Mouse (Mus musculus) hindbrain, embryonic 14.5 days (tissue): ENCODE measurements around the gene Nos3. TPM values are rescaled to one million over a fixed set of nuclear protein-coding genes. Genes with fewer than 3 reads are reported as not detected.

Experiments used
- ATAC-seq: fragments of 200-750 bp; cut with Nextera tagmentation; 2 replicates; pipeline ENCODE4 v1.8.0; 2017; ENCODE audit warnings: moderate number of reproducible peaks, mild to moderate bottlenecking, moderate TSS enrichment, moderate library complexity; ENCODE audit not compliant: low FRiP score
- DNase-seq: peaks from one replicate; pipeline ENCODE4 v3.0.0-alpha.2; 2015; ENCODE audit warnings: low spot score
- H3K27ac ChIP-seq: fragments of 300-500 bp; sonication (generic); 2 replicates; pipeline ENCODE4 v1.5.1; 2014; ENCODE audit warnings: mild to moderate bottlenecking, moderate library complexity
- H3K27me3 ChIP-seq: fragments of 300-500 bp; sonication (generic); 2 replicates; pipeline ENCODE4 v1.6.1; 2014; ENCODE audit warnings: mild to moderate bottlenecking, low read length, mixed read lengths; ENCODE audit not compliant: control insufficient read depth, insufficient read depth
- H3K36me3 ChIP-seq: fragments of 300-500 bp; sonication (generic); replicated peaks from 2 replicates; pipeline ENCODE4 v1.6.1; 2014; ENCODE audit not compliant: control insufficient read depth, insufficient read depth
- H3K4me1 ChIP-seq: fragments of 300-500 bp; sonication (generic); replicated peaks from 2 replicates; pipeline ENCODE4 v1.6.1; 2014; ENCODE audit warnings: antibody characterized with exemption, low read length, mixed read lengths; ENCODE audit not compliant: control insufficient read depth, insufficient read depth
- H3K4me2 ChIP-seq: fragments of 300-500 bp; sonication (generic); replicated peaks from 2 replicates; pipeline ENCODE4 v1.6.1; 2014; ENCODE audit warnings: mild to moderate bottlenecking, moderate library complexity
- H3K4me3 ChIP-seq: fragments of 300-500 bp; sonication (generic); replicated peaks from 2 replicates; pipeline ENCODE4 v1.5.1; 2014; ENCODE audit warnings: mild to moderate bottlenecking, low read length
- H3K9ac ChIP-seq: fragments of 300-500 bp; sonication (generic); 2 replicates; pipeline ENCODE4 v1.6.1; 2014
- H3K9me3 ChIP-seq: fragments of 300-500 bp; sonication (generic); 2 replicates; pipeline ENCODE4 v1.6.1; 2016; ENCODE audit warnings: low read length; ENCODE audit not compliant: control insufficient read depth
- WGBS: fragments of 180-500 bp; shearing (Covaris S2); extraction: QIAGEN DNeasy Blood & Tissue Kit; methylation state at CpG from one replicate; pipeline ENCODE4 v1.1.7; 2014; 5-methylcytosine and 5-hydroxymethylcytosine counted together
- polyA plus RNA-seq: library from polyadenylated mRNA; unstranded; fragments of >200 nt; fragmentation: Nextera tagmentation; extraction: Ambion mirVana; gene quantifications from 2 replicates; pipeline ENCODE4 v1.2.1, GENCODE M21; 2014

Gene Nos3
- polyA plus RNA-seq, 1 experiment from 2014 or later: 10.6 TPM

- 82% methylated on average over 11 of the region's 11 CpGs for WGBS
- no peak overlapping the region for H3K27ac ChIP-seq
- no peak overlapping the region for H3K4me2 ChIP-seq
- no peaks in the 10 kb centered on the region for H3K9me3 ChIP-seq
- DNase-seq: no peak
- no peak for ATAC-seq
- H3K9ac ChIP-seq: no peak overlapping the region
- no peaks in the 10 kb centered on the region for H3K27me3 ChIP-seq
- peaks cover 37% of the 10 kb centered on the region for H3K36me3 ChIP-seq
- H3K4me1 ChIP-seq: peaks cover under 1% of the 10 kb centered on the region; the same call in 1 of the 2 replicates
- H3K4me3 ChIP-seq: no peak overlapping the region
Observed at GRCm38 (mm10) chr5:24400362-24400761, 35.8 kb downstream of the Nos3 start.

- no peak overlapping the region for H3K4me2 ChIP-seq
- H3K27ac ChIP-seq: no peak overlapping the region
- H3K9ac ChIP-seq: no peak overlapping the region
- peaks cover 37% of the 10 kb centered on the region for H3K36me3 ChIP-seq
- DNase-seq (no peak), ATAC-seq (no peak)
- no peaks in the 10 kb centered on the region for H3K4me1 ChIP-seq
- WGBS: 89% methylated on average over 5 of the region's 5 CpGs
- no peaks in the 10 kb centered on the region for H3K27me3 ChIP-seq
- H3K4me3 ChIP-seq: no peak overlapping the region
- H3K9me3 ChIP-seq: no peaks in the 10 kb centered on the region
Observed at GRCm38 (mm10) chr5:24400911-24401605, 36.4 kb downstream of the Nos3 start.

GRCm38 (mm10) chr5:24401969-24402368 is 37.4 kb downstream of the Nos3 start:
- ATAC-seq: peak; percentile 58; the same call in 1 of the 2 replicates
- H3K4me2 ChIP-seq: no peak overlapping the region
- H3K9me3 ChIP-seq: no peaks in the 10 kb centered on the region
- peak; percentile 37 for DNase-seq
- H3K9ac ChIP-seq: no peak overlapping the region
- H3K27ac ChIP-seq: no peak overlapping the region
- peaks cover 43% of the 10 kb centered on the region for H3K36me3 ChIP-seq
- no peaks in the 10 kb centered on the region for H3K4me1 ChIP-seq
- H3K27me3 ChIP-seq: no peaks in the 10 kb centered on the region
- 64% methylated on average over 9 of the region's 9 CpGs for WGBS
- no peak overlapping the region for H3K4me3 ChIP-seq

- WGBS: 78% methylated on average over 6 of the region's 6 CpGs
- DNase-seq (no peak), ATAC-seq (no peak)
- Histone ChIP-seq H3K4me2 (no peak overlapping the region), H3K9ac (no peak overlapping the region), H3K4me1 (no peaks in the 10 kb centered on the region), H3K27ac (no peak overlapping the region), H3K36me3 (peaks cover 55% of the 10 kb centered on the region), H3K4me3 (no peak overlapping the region), H3K27me3 (no peaks in the 10 kb centered on the region), H3K9me3 (no peaks in the 10 kb centered on the region)
Observed at GRCm38 (mm10) chr5:24404594-24405360, 40.2 kb downstream of the Nos3 start.

- H3K4me3 ChIP-seq: no peak overlapping the region
- no peaks in the 10 kb centered on the region for H3K9me3 ChIP-seq
- no peaks in the 10 kb centered on the region for H3K4me1 ChIP-seq
- H3K27ac ChIP-seq: no peak overlapping the region
- H3K27me3 ChIP-seq: no peaks in the 10 kb centered on the region
- DNase-seq (no peak), ATAC-seq (no peak)
- 78% methylated on average over 3 of the region's 3 CpGs for WGBS
- no peak overlapping the region for H3K9ac ChIP-seq
- H3K36me3 ChIP-seq: peaks cover 48% of the 10 kb centered on the region
- H3K4me2 ChIP-seq: no peak overlapping the region
Observed at GRCm38 (mm10) chr5:24405389-24405876, 40.8 kb downstream of the Nos3 start.

- Histone ChIP-seq H3K4me1 (0 out of 2 replicates have a peak, but pooled peaks cover 4% of the 10 kb centered on the region), H3K9ac (no peak overlapping the region), H3K4me3 (no peak overlapping the region), H3K9me3 (no peaks in the 10 kb centered on the region), H3K27ac (no peak overlapping the region), H3K4me2 (no peak overlapping the region), H3K27me3 (no peaks in the 10 kb centered on the region), H3K36me3 (peaks cover 31% of the 10 kb centered on the region)
- 94% methylated on average over 13 of the region's 13 CpGs for WGBS
- no peak for DNase-seq
- no peak for ATAC-seq
Observed at GRCm38 (mm10) chr5:24408651-24409050, 44.0 kb downstream of the Nos3 start.

GRCm38 (mm10) chr5:24409466-24409865 is 44.9 kb downstream of the Nos3 start:
- WGBS: 83% methylated on average over 2 of the region's 2 CpGs
- Histone ChIP-seq H3K9me3 (no peaks in the 10 kb centered on the region), H3K9ac (no peak overlapping the region), H3K27me3 (no peaks in the 10 kb centered on the region), H3K36me3 (peaks cover 23% of the 10 kb centered on the region), H3K4me2 (no peak overlapping the region), H3K27ac (no peak overlapping the region), H3K4me3 (no peak overlapping the region), H3K4me1 (0 out of 2 replicates have a peak, but pooled peaks cover 4% of the 10 kb centered on the region)
- ATAC-seq (no peak), DNase-seq (no peak)

- no peak overlapping the region for H3K4me3 ChIP-seq
- ATAC-seq (no peak), DNase-seq (no peak)
- H3K9ac ChIP-seq: no peak overlapping the region
- no peak overlapping the region for H3K4me2 ChIP-seq
- peaks cover 11% of the 10 kb centered on the region; the same call in 1 of the 2 replicates for H3K4me1 ChIP-seq
- peaks cover 13% of the 10 kb centered on the region; the same call in 1 of the 2 replicates for H3K36me3 ChIP-seq
- WGBS: 91% methylated on average over 2 of the region's 2 CpGs
- H3K9me3 ChIP-seq: no peaks in the 10 kb centered on the region
- H3K27ac ChIP-seq: no peak overlapping the region
- H3K27me3 ChIP-seq: no peaks in the 10 kb centered on the region
Observed at GRCm38 (mm10) chr5:24412063-24412462, 47.5 kb downstream of the Nos3 start.

- DNase-seq: no peak
- no peak within 1 kb of the TSS for H3K9ac ChIP-seq
- 54% methylated on average over 11 of the region's 11 CpGs for WGBS
- no peaks in the 10 kb centered on the region for H3K27me3 ChIP-seq
- H3K4me1 ChIP-seq: peaks cover 11% of the 10 kb centered on the region; the same call in 1 of the 2 replicates
- H3K27ac ChIP-seq: no peak within 1 kb of the TSS
- H3K36me3 ChIP-seq: 0 out of 2 replicates have a peak, but pooled peaks cover 4% of the 10 kb centered on the region
- H3K9me3 ChIP-seq: no peaks in the 10 kb centered on the region
- no peak for ATAC-seq
- H3K4me2 ChIP-seq: no peak within 1 kb of the TSS
- H3K4me3 ChIP-seq: no peak within 1 kb of the TSS
Observed at GRCm38 (mm10) chr5:24413042-24413693, 48.6 kb downstream of the Nos3 start, which contains the start of gene Asic3. Asic3 (plus strand) TSS chr5:24413392.
